ENCODE assay signal across 22 mouse cellular contexts in genomic region chr17:89340497-89341205, GRCm38 (mm10).
"Had no signal": no experiment of that assay in that cellular context is flagged by ENCODE, and none has a peak within 500 bp of the region (broad histone marks: within the 10 kb centered on the region; RNA-seq: fewer than 3 reads in every experiment).

No protein-coding gene starts in this region.

- H3K36me3 ChIP-seq: limb, embryonic 10.5 days; limb, embryonic 13.5 days; liver, embryonic 12.5 days; liver, embryonic 15.5 days; lung, embryonic 15.5 days; midbrain, embryonic 10.5 days had no signal

- H3K4me3 ChIP-seq: layer of hippocampus, adult 2 months; limb, embryonic 10.5 days; limb, embryonic 13.5 days; liver, embryonic 12.5 days; liver, embryonic 15.5 days; lung, embryonic 15.5 days; megakaryocyte, embryonic 14.5 days; midbrain, embryonic 10.5 days had no signal

- H3K27ac ChIP-seq: kidney, postnatal 0 days; layer of hippocampus, adult 2 months; limb, embryonic 10.5 days; limb, embryonic 13.5 days; liver, embryonic 12.5 days; liver, embryonic 15.5 days; lung, embryonic 15.5 days; midbrain, embryonic 10.5 days; stomach, postnatal 0 days had no signal

- H3K9me3 ChIP-seq: limb, embryonic 10.5 days; limb, embryonic 13.5 days; liver, embryonic 12.5 days; liver, embryonic 15.5 days; lung, embryonic 15.5 days; megakaryocyte, embryonic 14.5 days; midbrain, embryonic 10.5 days had no signal

- H3K9ac ChIP-seq: limb, embryonic 13.5 days; liver, embryonic 12.5 days; liver, embryonic 15.5 days; lung, embryonic 15.5 days had no signal

- H3K27me3 ChIP-seq: limb, embryonic 13.5 days; liver, embryonic 12.5 days; liver, embryonic 15.5 days; lung, embryonic 15.5 days; megakaryocyte, embryonic 14.5 days had no signal

- DNase-seq: kidney, adult 2 months; kidney, postnatal 25 days; layer of hippocampus, adult 9-11 months; liver; lung, adult 18-20 months; lung, postnatal 10 days; lung, postnatal 36 days; midbrain, embryonic 14.5 days; right cerebral cortex, adult 18-20 months; right cerebral cortex, postnatal 14 days; right cerebral cortex, postnatal 4 days; thymus, postnatal 36 days had no signal

- H3K4me2 ChIP-seq: limb, embryonic 13.5 days; liver, embryonic 12.5 days; liver, embryonic 15.5 days; lung, embryonic 15.5 days had no signal

- H3K4me1 ChIP-seq: limb, embryonic 10.5 days; limb, embryonic 13.5 days; liver, embryonic 12.5 days; liver, embryonic 15.5 days; lung, embryonic 15.5 days; megakaryocyte, embryonic 14.5 days; midbrain, embryonic 10.5 days had no signal

- ATAC-seq: liver, embryonic 12.5 days had no signal
